Mouse (Mus musculus) stomach, postnatal 0 days (tissue): ENCODE measurements around the gene Adh1.

Source experiments
- CTCF ChIP-seq: IDR thresholded peaks from 2 replicates; pipeline ENCODE4 v1.5.1; 2016; ENCODE audit warnings: antibody characterized with exemption, low read depth, mild to moderate bottlenecking, moderate library complexity
- EP300 ChIP-seq: optimal IDR thresholded peaks from 2 replicates; pipeline ENCODE3; 2016; ENCODE audit warnings: antibody characterized with exemption

DNA sequence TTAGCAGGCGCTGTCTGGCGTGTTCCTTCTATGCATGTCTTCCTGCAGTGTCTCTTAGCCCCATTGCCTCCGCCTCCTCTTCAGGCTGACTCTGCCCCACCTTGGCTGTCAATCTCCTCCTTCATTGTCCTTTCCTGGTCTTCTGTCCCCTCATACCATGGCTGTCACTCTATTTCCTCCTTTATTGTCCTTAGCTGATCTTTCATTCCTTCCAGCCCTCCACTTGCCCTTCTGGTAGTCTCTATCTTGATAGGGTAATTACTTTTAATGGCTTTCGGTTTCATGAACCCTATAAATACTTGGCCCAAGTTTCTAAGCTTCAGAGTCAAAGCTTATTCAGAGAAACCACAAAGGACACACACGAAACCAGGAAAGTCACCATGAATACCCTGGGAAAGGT lies 52.2 kb downstream of the Adh1 start, which contains the start of gene Adh6a:
- TF ChIP-seq CTCF (no peak), EP300 (no peak)
